Mouse (Mus musculus) heart, embryonic 15.5 days (tissue): ENCODE measurements around the gene Fance. TPM values are rescaled to one million over a fixed set of nuclear protein-coding genes. Genes with fewer than 3 reads are reported as not detected.
A peak's percentile ranks its signal among the peaks of the same experiment; 100 is the strongest.
"Not testable (repeated sequence)": the region's sequence is repeated elsewhere in the genome, so short reads cannot be mapped to it uniquely, and the experiment has no call there.

ENCODE experiments used
- ATAC-seq: fragments of 200-750 bp; cut with Nextera tagmentation; replicated peaks from 2 replicates; pipeline ENCODE4 v1.8.0; 2017; ENCODE audit warnings: low read depth, moderate TSS enrichment; ENCODE audit not compliant: insufficient number of reproducible peaks, insufficient read depth, low FRiP score
- H3K27ac ChIP-seq: fragments of 300-500 bp; sonication (generic); 2 replicates; pipeline ENCODE4 v1.5.1; 2015; ENCODE audit warnings: mild to moderate bottlenecking, inconsistent platforms
- H3K27me3 ChIP-seq: fragments of 300-500 bp; sonication (generic); 2 replicates; pipeline ENCODE4 v1.6.1; 2015; ENCODE audit warnings: inconsistent platforms
- H3K36me3 ChIP-seq: fragments of 300-500 bp; sonication (generic); 2 replicates; pipeline ENCODE4 v1.6.1; 2015; ENCODE audit warnings: mild to moderate bottlenecking, inconsistent platforms
- H3K4me1 ChIP-seq: fragments of 300-500 bp; sonication (generic); replicated peaks from 2 replicates; pipeline ENCODE4 v1.6.1; 2015; ENCODE audit warnings: inconsistent platforms
- H3K4me2 ChIP-seq: fragments of 300-500 bp; sonication (generic); 2 replicates; pipeline ENCODE4 v1.6.1; 2015; ENCODE audit warnings: inconsistent platforms, mild to moderate bottlenecking, moderate library complexity
- H3K4me3 ChIP-seq: fragments of 300-500 bp; sonication (generic); 2 replicates; pipeline ENCODE4 v1.5.1; 2015; ENCODE audit warnings: mild to moderate bottlenecking, inconsistent platforms
- H3K9ac ChIP-seq: fragments of 300-500 bp; sonication (generic); 2 replicates; pipeline ENCODE4 v1.6.1; 2015; ENCODE audit warnings: mild to moderate bottlenecking, inconsistent platforms
- H3K9me3 ChIP-seq: fragments of 300-500 bp; sonication (generic); replicated peaks from 2 replicates; pipeline ENCODE4 v1.6.1; 2016; ENCODE audit warnings: inconsistent platforms
- WGBS: fragments of 180-500 bp; shearing (Covaris S2); methylation state at CpG from one replicate; pipeline ENCODE4 v1.1.7; 2015; ENCODE audit warnings: mixed read lengths; 5-methylcytosine and 5-hydroxymethylcytosine counted together
- polyA plus RNA-seq: library from polyadenylated mRNA; unstranded; fragments of >200 nt; fragmentation: Nextera tagmentation; extraction: Ambion mirVana; gene quantifications from 2 replicates; pipeline ENCODE4 v1.2.1, GENCODE M21; 2015

Gene Fance
- polyA plus RNA-seq, 1 experiment from 2014 or later = 18.8 TPM

DNA sequence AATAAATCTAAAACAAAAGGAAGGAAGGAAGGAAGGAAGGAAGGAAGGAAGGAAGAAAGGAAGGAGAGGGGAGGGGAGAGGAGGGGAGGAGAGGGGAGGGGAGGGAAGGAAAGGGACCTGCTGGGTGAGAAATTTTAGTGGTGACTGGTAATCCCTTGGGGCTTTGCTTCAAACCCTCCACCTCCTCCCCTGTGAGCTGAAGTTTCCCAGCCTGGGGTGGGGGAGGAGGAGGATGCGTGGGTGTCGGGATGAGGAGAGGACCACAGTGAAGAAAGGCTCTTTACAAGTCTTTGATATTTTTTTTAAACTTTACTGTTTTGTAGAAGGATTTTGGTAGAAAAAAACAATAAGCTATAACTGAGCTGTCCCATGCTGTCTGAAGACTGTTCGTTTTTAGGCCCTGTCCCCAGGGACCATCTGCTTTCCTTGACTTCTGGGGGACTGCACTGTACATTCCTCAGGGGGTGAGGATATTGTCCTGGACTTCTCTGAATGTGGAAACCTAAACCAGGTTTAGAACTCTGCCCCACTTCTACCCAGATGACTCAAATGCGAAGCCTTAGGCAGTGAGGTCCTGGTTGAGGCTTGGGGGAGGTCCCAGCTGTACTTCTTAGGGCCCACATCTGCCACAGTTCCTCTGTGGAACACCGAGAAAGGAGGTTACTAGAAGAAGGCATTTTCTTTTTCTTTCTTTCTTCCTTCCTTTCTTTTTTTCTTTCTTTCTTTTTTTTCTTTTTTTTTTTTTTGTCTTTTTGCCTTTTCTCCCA is 1.8 kb upstream of the Fance start:
- ATAC-seq = no peak
- no peak overlapping the region for H3K9ac ChIP-seq
- no peak overlapping the region for H3K4me3 ChIP-seq
- H3K4me2 ChIP-seq = no peak overlapping the region
- H3K4me1 ChIP-seq = peaks cover 33% of the 10 kb centered on the region
- no peak overlapping the region for H3K27ac ChIP-seq
- WGBS = 64% methylated on average over 5 of the region's 5 CpGs
- H3K36me3 ChIP-seq = peaks cover 7% of the 10 kb centered on the region
- H3K9me3 ChIP-seq = no peaks in the 10 kb centered on the region
- no peaks in the 10 kb centered on the region for H3K27me3 ChIP-seq

- Histone ChIP-seq H3K27me3 (no peaks in the 10 kb centered on the region), H3K9ac (peak overlapping the region; percentile 25; the same call in 1 of the 2 replicates), H3K9me3 (no peaks in the 10 kb centered on the region), H3K4me3 (peak overlapping the region; percentile 94), H3K36me3 (peaks cover 17% of the 10 kb centered on the region), H3K4me2 (peak overlapping the region; percentile 91), H3K27ac (peak overlapping the region; percentile 95), H3K4me1 (peaks cover 33% of the 10 kb centered on the region)
- ATAC-seq = 0 out of 2 replicates have a peak, but pooled peaks have one; percentile 0
- WGBS = 23% methylated on average over 17 of the region's 17 CpGs
Observed at GRCm38 (mm10) chr17:28312232-28313211, 797 bp upstream of the Fance start.

DNA sequence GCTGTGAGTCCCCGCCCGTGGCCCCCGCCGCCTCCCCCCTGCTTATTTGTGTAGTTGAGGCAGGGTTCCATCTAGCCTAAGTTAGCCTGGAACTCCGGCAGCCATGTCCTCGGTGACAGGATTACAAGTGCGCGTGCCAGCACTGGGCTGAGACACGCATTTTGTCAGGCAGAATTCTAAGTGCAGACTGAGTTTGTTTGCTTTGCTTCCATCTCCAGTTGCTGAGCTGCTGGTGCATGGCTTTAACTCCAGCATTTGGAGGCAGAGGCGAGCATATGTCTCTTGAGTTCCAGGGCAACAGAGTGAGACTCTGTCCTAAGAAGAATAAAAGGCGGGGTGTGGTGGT is 534 bp downstream of the Fance start:
- peak; percentile 15 for ATAC-seq
- peak overlapping the region; percentile 94 for H3K4me3 ChIP-seq
- WGBS = 2% methylated on average over 11 of the region's 11 CpGs

GRCm38 (mm10) chr17:28315611-28316160 is 2.4 kb downstream of the Fance start:
- Histone ChIP-seq H3K27ac (no peak overlapping the region), H3K4me1 (peaks cover 28% of the 10 kb centered on the region), H3K4me3 (no peak overlapping the region), H3K9me3 (no peaks in the 10 kb centered on the region), H3K27me3 (no peaks in the 10 kb centered on the region), H3K4me2 (no peak overlapping the region), H3K9ac (no peak overlapping the region), H3K36me3 (peaks cover 32% of the 10 kb centered on the region)
- WGBS = 80% methylated on average over 20 of the region's 20 CpGs
- no peak for ATAC-seq

More for the DNA sequence above, 534 bp downstream of the Fance start:
- peak overlapping the region; percentile 91 for H3K4me2 ChIP-seq
- H3K9me3 ChIP-seq = no peaks in the 10 kb centered on the region
- H3K27ac ChIP-seq = peak overlapping the region; percentile 95
- no peaks in the 10 kb centered on the region for H3K27me3 ChIP-seq
- H3K36me3 ChIP-seq = peaks cover 28% of the 10 kb centered on the region
- H3K9ac ChIP-seq = peak overlapping the region; percentile 96
- H3K4me1 ChIP-seq = peaks cover 28% of the 10 kb centered on the region

DNA sequence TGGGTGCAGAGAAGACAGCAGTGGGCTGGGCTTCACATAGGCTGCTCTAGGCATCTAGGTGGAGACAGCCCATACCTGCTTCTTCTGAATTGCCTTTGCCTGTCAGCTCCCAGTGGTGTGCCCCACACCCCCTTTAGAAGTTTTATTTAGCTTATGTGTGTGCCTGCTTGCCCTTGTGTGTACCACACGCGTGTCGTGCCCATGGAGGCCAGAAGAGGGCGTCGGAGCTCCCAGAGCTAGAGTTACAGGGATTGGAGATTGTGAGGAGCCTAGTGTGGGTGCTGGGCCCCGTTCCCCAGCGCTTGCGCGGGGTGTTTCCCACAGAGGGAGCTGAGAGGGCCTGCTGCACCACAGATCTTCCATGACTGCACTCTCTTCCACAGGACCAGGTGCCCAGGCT is 3.2 kb downstream of the Fance start:
- Histone ChIP-seq H3K27ac (no peak overlapping the region), H3K36me3 (peaks cover 32% of the 10 kb centered on the region)

DNA sequence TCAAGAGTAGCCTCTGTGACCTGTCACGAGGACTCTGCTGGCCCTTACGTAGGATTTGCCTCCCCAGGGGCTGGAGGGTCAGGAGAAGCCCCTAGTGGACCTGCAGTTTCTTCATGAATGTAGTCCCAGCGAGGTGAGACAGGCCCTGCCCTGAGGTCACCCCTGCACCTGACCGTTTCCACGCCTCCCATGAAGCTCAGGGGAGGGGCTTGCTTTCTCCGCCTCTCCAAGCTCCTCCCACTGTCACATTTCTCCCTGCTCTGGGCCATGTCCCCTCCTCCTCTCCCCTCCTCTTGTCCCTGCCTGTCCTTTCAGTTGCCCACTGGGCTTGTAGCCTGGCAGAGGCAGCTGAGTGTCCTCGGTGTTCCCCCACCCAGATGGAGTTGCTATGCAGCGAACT is 3.8 kb downstream of the Fance start:
- no peak overlapping the region for H3K9ac ChIP-seq
- H3K9me3 ChIP-seq = no peaks in the 10 kb centered on the region
- H3K4me1 ChIP-seq = peaks cover 27% of the 10 kb centered on the region
- H3K4me3 ChIP-seq = no peak overlapping the region
- H3K4me2 ChIP-seq = no peak overlapping the region
- ATAC-seq = no peak
- H3K27me3 ChIP-seq = no peaks in the 10 kb centered on the region
- peaks cover 32% of the 10 kb centered on the region for H3K36me3 ChIP-seq
- WGBS = 76% methylated on average over 8 of the region's 8 CpGs
- H3K27ac ChIP-seq = no peak overlapping the region

More for the DNA sequence above, 3.2 kb downstream of the Fance start:
- no peaks in the 10 kb centered on the region for H3K9me3 ChIP-seq
- no peak for ATAC-seq
- 87% methylated on average over 9 of the region's 9 CpGs for WGBS
- no peak overlapping the region for H3K4me3 ChIP-seq
- no peak overlapping the region for H3K9ac ChIP-seq
- H3K27me3 ChIP-seq = no peaks in the 10 kb centered on the region
- no peak overlapping the region for H3K4me2 ChIP-seq
- peaks cover 28% of the 10 kb centered on the region for H3K4me1 ChIP-seq

DNA sequence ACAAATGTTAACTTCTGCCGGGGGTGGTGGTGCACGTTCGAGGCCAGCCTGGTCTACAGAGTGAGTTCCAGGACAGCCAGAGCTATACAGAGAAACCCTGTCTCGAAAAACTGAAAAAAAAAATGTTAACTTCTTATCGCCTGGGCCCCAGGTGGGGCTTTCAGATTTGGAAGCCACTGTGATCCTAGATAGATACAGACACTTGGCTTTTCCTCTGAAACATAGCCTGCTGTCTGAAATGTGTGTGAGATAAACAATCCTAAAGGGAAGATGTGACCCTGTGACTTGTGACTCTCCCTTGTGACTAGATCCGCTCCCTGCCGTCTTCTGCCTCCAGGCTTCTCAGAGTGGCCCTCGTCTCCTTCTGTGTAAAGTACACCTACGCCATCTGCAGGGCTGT is 4.4 kb downstream of the Fance start:
- no peak overlapping the region for H3K9ac ChIP-seq
- no peak overlapping the region for H3K4me2 ChIP-seq
- H3K36me3 ChIP-seq = peaks cover 32% of the 10 kb centered on the region
- WGBS = 84% methylated on average over 9 of the region's 9 CpGs
- ATAC-seq = no peak
- H3K27ac ChIP-seq = no peak overlapping the region
- H3K4me3 ChIP-seq = no peak overlapping the region
- no peaks in the 10 kb centered on the region for H3K27me3 ChIP-seq
- H3K9me3 ChIP-seq = no peaks in the 10 kb centered on the region
- H3K4me1 ChIP-seq = peaks cover 20% of the 10 kb centered on the region

- Histone ChIP-seq H3K9ac (no peak overlapping the region), H3K36me3 (peaks cover 37% of the 10 kb centered on the region), H3K4me1 (no peaks in the 10 kb centered on the region), H3K4me2 (no peak overlapping the region), H3K9me3 (no peaks in the 10 kb centered on the region), H3K27me3 (no peaks in the 10 kb centered on the region), H3K4me3 (no peak overlapping the region), H3K27ac (no peak overlapping the region)
- no peak for ATAC-seq
- WGBS = 89% methylated on average over 4 of the region's 4 CpGs
Observed at GRCm38 (mm10) chr17:28321700-28322099, 8.4 kb downstream of the Fance start.

GRCm38 (mm10) chr17:28323786-28324185 is 10.5 kb downstream of the Fance start:
- whole genome bisulfite sequencing = 84% methylated on average over 8 of the region's 8 CpGs
- ATAC-seq = no peak

GRCm38 (mm10) chr17:28324416-28324815 is 11.1 kb downstream of the Fance start:
- Histone ChIP-seq H3K36me3 (peaks cover 14% of the 10 kb centered on the region), H3K4me1 (peaks cover 11% of the 10 kb centered on the region)
- WGBS = 96% methylated on average over 7 of the region's 7 CpGs
- not testable (repeated sequence) for H3K27me3 ChIP-seq, H3K4me3 ChIP-seq, ATAC-seq, H3K9me3 ChIP-seq, H3K4me2 ChIP-seq, H3K9ac ChIP-seq, H3K27ac ChIP-seq

More at GRCm38 (mm10) chr17:28323786-28324185, 10.5 kb downstream of the Fance start:
- Histone ChIP-seq H3K4me1 (peaks cover 9% of the 10 kb centered on the region), H3K9ac (no peak overlapping the region), H3K4me2 (no peak overlapping the region), H3K9me3 (no peaks in the 10 kb centered on the region), H3K36me3 (peaks cover 18% of the 10 kb centered on the region), H3K4me3 (no peak overlapping the region), H3K27me3 (no peaks in the 10 kb centered on the region), H3K27ac (no peak overlapping the region)

DNA sequence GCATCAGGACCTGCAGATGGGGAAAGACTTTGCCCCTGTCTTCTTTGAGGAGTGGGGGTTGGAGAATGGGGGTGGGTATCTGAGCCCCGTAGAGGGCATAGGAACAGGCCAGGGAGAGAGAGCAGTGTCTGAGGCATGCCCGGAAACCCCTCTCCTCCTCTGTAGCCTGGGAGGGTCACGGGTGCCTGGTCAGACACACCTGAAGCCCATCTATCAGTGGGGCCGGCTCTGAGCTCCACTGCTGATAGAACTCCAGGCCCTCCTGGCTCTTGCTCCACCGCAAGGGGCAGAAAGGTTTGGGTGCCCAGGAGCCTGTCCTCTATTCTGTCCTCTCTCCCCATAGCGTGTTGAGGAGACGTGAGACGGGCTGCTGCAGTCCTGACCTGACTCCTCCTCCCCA is 12.4 kb downstream of the Fance start:
- Histone ChIP-seq H3K27me3 (no peaks in the 10 kb centered on the region), H3K4me1 (peaks cover 21% of the 10 kb centered on the region), H3K9ac (no peak overlapping the region), H3K4me2 (no peak overlapping the region), H3K9me3 (no peaks in the 10 kb centered on the region), H3K36me3 (peaks cover 22% of the 10 kb centered on the region), H3K27ac (no peak overlapping the region), H3K4me3 (no peak overlapping the region)
- ATAC-seq = no peak
- WGBS = 87% methylated on average over 8 of the region's 8 CpGs
